8 mouse cellular contexts compared by ENCODE assay signal in the genomic region with DNA sequence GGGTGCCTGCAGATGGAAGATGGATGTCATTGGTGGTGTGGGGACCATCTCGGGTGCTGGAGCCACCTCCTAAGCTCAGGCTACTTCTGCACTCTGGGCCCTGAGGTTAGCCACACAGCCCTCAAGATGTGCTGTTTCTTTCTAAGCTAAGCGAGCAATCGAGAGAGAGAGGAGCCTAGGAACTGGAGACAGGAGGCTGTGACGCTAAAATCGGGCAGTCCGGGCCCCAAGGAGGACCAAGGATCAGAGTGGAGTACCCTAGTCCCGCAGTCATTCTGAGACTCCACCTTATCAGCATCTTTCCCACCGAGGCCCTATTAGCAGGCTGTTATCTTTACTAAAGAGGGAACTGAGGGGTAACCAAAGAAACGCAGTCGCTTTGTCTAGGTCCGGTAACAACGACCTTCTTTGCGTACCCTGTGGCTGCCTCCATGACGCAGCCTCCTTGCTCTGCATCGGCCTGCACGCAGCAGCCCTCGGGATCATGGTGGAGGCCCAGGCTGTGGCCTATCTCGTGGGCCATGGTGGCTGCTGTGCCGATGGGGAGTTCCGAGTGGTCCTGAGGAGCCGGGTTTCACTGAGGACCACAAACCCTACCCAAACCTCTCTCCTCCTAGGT. TPM values are rescaled to one million over a fixed set of nuclear protein-coding genes. Genes with fewer than 3 reads are reported as not detected.
DNase-seq lines count a peak whose midpoint lies in the region; ATAC-seq lines count a peak whose summit lies in the region.

No protein-coding gene starts in this region.

- DNase-seq in adrenal gland, adult 8-10 months = no peak
- no peak for DNase-seq in cerebellum, adult 11-12 months
- no peak for DNase-seq in layer of hippocampus, adult 11-12 months (ENCODE audit: low spot score)

- no peaks in the 10 kb centered on the region for H3K36me3 ChIP-seq in megakaryocyte, embryonic 14.5 days (replicated peaks; ENCODE audit: low read length)
- no peaks in the 10 kb centered on the region for H3K36me3 ChIP-seq in forebrain, embryonic 12.5 days (replicated peaks)
- no peaks in the 10 kb centered on the region for H3K36me3 ChIP-seq in limb, embryonic 12.5 days
- H3K36me3 ChIP-seq in stomach, embryonic 15.5 days = no peaks in the 10 kb centered on the region

- H3K4me3 ChIP-seq in megakaryocyte, embryonic 14.5 days (replicated peaks) = peak overlapping the region; percentile 89
- peak overlapping the region; percentile 31 for H3K4me3 ChIP-seq in forebrain, embryonic 12.5 days (replicated peaks)
- H3K4me3 ChIP-seq in limb, embryonic 12.5 days (replicated peaks) = peak overlapping the region; percentile 27
- H3K4me3 ChIP-seq in stomach, embryonic 15.5 days (replicated peaks) = peak overlapping the region; percentile 32

- ATAC-seq in megakaryocyte, adult 5-6 weeks (ENCODE audit: poor library complexity, severe bottlenecking) = no peak
- ATAC-seq in forebrain, embryonic 12.5 days (ENCODE audit: low FRiP score) = no peak
- 0 out of 2 replicates have a peak, but pooled peaks have one; percentile 29 for ATAC-seq in limb, embryonic 12.5 days (ENCODE audit: insufficient number of reproducible peaks, insufficient read depth, low FRiP score, low TSS enrichment, low read depth)
- ATAC-seq in stomach, embryonic 15.5 days (ENCODE audit: insufficient read depth, low FRiP score, low read depth) = no peak

- peaks cover 51% of the 10 kb centered on the region for H3K4me1 ChIP-seq in megakaryocyte, embryonic 14.5 days
- H3K4me1 ChIP-seq in forebrain, embryonic 12.5 days = peaks cover 29% of the 10 kb centered on the region
- H3K4me1 ChIP-seq in limb, embryonic 12.5 days (replicated peaks) = peaks cover 42% of the 10 kb centered on the region
- peaks cover 31% of the 10 kb centered on the region for H3K4me1 ChIP-seq in stomach, embryonic 15.5 days

- H3K4me2 ChIP-seq in forebrain, embryonic 12.5 days = peak overlapping the region; percentile 49
- H3K4me2 ChIP-seq in limb, embryonic 12.5 days = peak overlapping the region; percentile 59
- H3K4me2 ChIP-seq in stomach, embryonic 15.5 days = peak overlapping the region; percentile 54

- H3K27me3 ChIP-seq in megakaryocyte, embryonic 14.5 days (replicated peaks) = peaks cover 94% of the 10 kb centered on the region
- peaks cover 75% of the 10 kb centered on the region for H3K27me3 ChIP-seq in forebrain, embryonic 12.5 days
- H3K27me3 ChIP-seq in limb, embryonic 12.5 days = peaks cover 78% of the 10 kb centered on the region
- peaks cover 38% of the 10 kb centered on the region for H3K27me3 ChIP-seq in stomach, embryonic 15.5 days (replicated peaks)

- WGBS in forebrain, embryonic 12.5 days = 1% methylated on average over 21 of the region's 21 CpGs
- WGBS in limb, embryonic 12.5 days = 3% methylated on average over 21 of the region's 21 CpGs
- 6% methylated on average over 21 of the region's 21 CpGs for WGBS in stomach, embryonic 15.5 days

- H3K27ac ChIP-seq in forebrain, embryonic 12.5 days = no peak overlapping the region
- H3K27ac ChIP-seq in limb, embryonic 12.5 days = no peak overlapping the region
- no peak overlapping the region for H3K27ac ChIP-seq in stomach, embryonic 15.5 days

- H3K9ac ChIP-seq in forebrain, embryonic 12.5 days = no peak overlapping the region
- peak overlapping the region; percentile 47 for H3K9ac ChIP-seq in limb, embryonic 12.5 days (replicated peaks)
- H3K9ac ChIP-seq in stomach, embryonic 15.5 days = peak overlapping the region; percentile 6; the same call in 1 of the 2 replicates

- no peaks in the 10 kb centered on the region for H3K9me3 ChIP-seq in megakaryocyte, embryonic 14.5 days
- H3K9me3 ChIP-seq in forebrain, embryonic 12.5 days = no peaks in the 10 kb centered on the region
- no peaks in the 10 kb centered on the region for H3K9me3 ChIP-seq in limb, embryonic 12.5 days
- H3K9me3 ChIP-seq in stomach, embryonic 15.5 days = no peaks in the 10 kb centered on the region

RNA-seq across cellular contexts. Expression of gene Adam33, which starts 8.9 kb away (rescaled TPM):
- polyA plus RNA-seq in megakaryocyte, embryonic 14.5 days (2012; ENCODE audit: insufficient read depth, low replicate concordance) = 1.9 and 6.0 TPM in 2 replicates
- not detected in 2 replicates for total RNA-seq in megakaryocyte, adult 5-6 weeks (2015)
- total RNA-seq in megakaryocyte, adult 5-6 weeks (2017) = 0.12 and 0.18 TPM in 2 replicates
- polyA plus RNA-seq in forebrain, embryonic 12.5 days (2016; fragmentation: Nextera tagmentation; extraction: Ambion mirVana) = 0.97 and 1.5 TPM in 2 replicates
- 5.2 and 8.5 TPM in 2 replicates for polyA plus RNA-seq in limb, embryonic 12.5 days (2016; fragmentation: Nextera tagmentation; extraction: Ambion mirVana)
- 7.4 and 8.0 TPM in 2 replicates for polyA plus RNA-seq in stomach, embryonic 15.5 days (2015; fragmentation: Nextera tagmentation; extraction: Ambion mirVana)
- total RNA-seq in adrenal gland, adult 8-10 months (2022) = 1 to 10 TPM; 2.0 to 4.2 (median 3.6) TPM

RNA-seq across cellular contexts. Expression of gene Gfra4, which starts 11.9 kb away (rescaled TPM):
- polyA plus RNA-seq in megakaryocyte, embryonic 14.5 days (2012; ENCODE audit: insufficient read depth, low replicate concordance) = 1.3 TPM in 1 of 2 replicates, not detected in the other
- total RNA-seq in megakaryocyte, adult 5-6 weeks (2015) = not detected in 2 replicates
- not detected in 2 replicates for total RNA-seq in megakaryocyte, adult 5-6 weeks (2017)
- 6.0 and 7.6 TPM in 2 replicates for polyA plus RNA-seq in forebrain, embryonic 12.5 days (2016; fragmentation: Nextera tagmentation; extraction: Ambion mirVana)
- 16.3 and 18.8 TPM in 2 replicates for polyA plus RNA-seq in limb, embryonic 12.5 days (2016; fragmentation: Nextera tagmentation; extraction: Ambion mirVana)
- 12.7 and 14.0 TPM in 2 replicates for polyA plus RNA-seq in stomach, embryonic 15.5 days (2015; fragmentation: Nextera tagmentation; extraction: Ambion mirVana)
- 1 to 10 TPM; 5.6 to 7.2 (median 6.3) TPM for total RNA-seq in adrenal gland, adult 8-10 months (2022)

RNA-seq across cellular contexts. Expression of gene Siglec1, which starts 31.8 kb away (rescaled TPM):
- 7.1 and 11.8 TPM in 2 replicates for polyA plus RNA-seq in megakaryocyte, embryonic 14.5 days (2012; ENCODE audit: insufficient read depth, low replicate concordance)
- 2.3 and 4.2 TPM in 2 replicates for total RNA-seq in megakaryocyte, adult 5-6 weeks (2015)
- 1.1 and 1.5 TPM in 2 replicates for total RNA-seq in megakaryocyte, adult 5-6 weeks (2017)
- 0.06 and 0.09 TPM in 2 replicates for polyA plus RNA-seq in forebrain, embryonic 12.5 days (2016; fragmentation: Nextera tagmentation; extraction: Ambion mirVana)
- polyA plus RNA-seq in limb, embryonic 12.5 days (2016; fragmentation: Nextera tagmentation; extraction: Ambion mirVana) = 0.13 and 0.14 TPM in 2 replicates
- polyA plus RNA-seq in stomach, embryonic 15.5 days (2015; fragmentation: Nextera tagmentation; extraction: Ambion mirVana) = 0.40 and 0.48 TPM in 2 replicates
- 1 to 10 TPM; 5.1 to 6.4 (median 6.3) TPM for total RNA-seq in adrenal gland, adult 8-10 months (2022)

Comparison
In these comparisons a context has a peak if more than half of its experiments do, and no peak if none do; other contexts are left out.
1. H3K4me3 ChIP-seq: peak in every context shown above with its lines; median percentile 89 in megakaryocyte, embryonic 14.5 days; 32 in stomach, embryonic 15.5 days; 31 in forebrain, embryonic 12.5 days; 27 in limb, embryonic 12.5 days.